Comparison of ENCODE assay signal across 19 mouse cellular contexts in genomic region chr19:24312046-24312445, GRCm38 (mm10). TPM values are rescaled to one million over a fixed set of nuclear protein-coding genes. Genes with fewer than 3 reads are reported as not detected.
A peak's percentile ranks its signal among the peaks of the same experiment; 100 is the strongest.
DNase-seq lines count a peak whose midpoint lies in the region; ATAC-seq and TF ChIP-seq lines count a peak whose summit lies in the region.
"Had no signal": no experiment of that assay in that cellular context is flagged by ENCODE, and none has a peak within 500 bp of the region (broad histone marks: within the 10 kb centered on the region; RNA-seq: fewer than 3 reads in every experiment).

No protein-coding gene starts in this region.

- H3K36me3 ChIP-seq in forebrain, embryonic 12.5 days (replicated peaks) = no peaks in the 10 kb centered on the region
- no peaks in the 10 kb centered on the region for H3K36me3 ChIP-seq in forebrain, embryonic 14.5 days (ENCODE audit: control insufficient read depth, insufficient read depth, low read length)
- H3K36me3 ChIP-seq in heart, embryonic 10.5 days = no peaks in the 10 kb centered on the region; the same call in 1 of the 2 replicates
- H3K36me3 ChIP-seq in heart, embryonic 11.5 days (ENCODE audit: control insufficient read depth, insufficient read depth, low read length) = no peaks in the 10 kb centered on the region
- H3K36me3 ChIP-seq in heart, embryonic 15.5 days = no peaks in the 10 kb centered on the region
- H3K36me3 ChIP-seq in heart, postnatal 0 days (replicated peaks; ENCODE audit: control insufficient read depth, insufficient read depth, low read length) = no peaks in the 10 kb centered on the region
- H3K36me3 ChIP-seq: embryonic facial prominence, embryonic 15.5 days; hindbrain, embryonic 12.5 days had no signal

- H3K9ac ChIP-seq in forebrain, embryonic 12.5 days = no peak overlapping the region
- no peak overlapping the region for H3K9ac ChIP-seq in forebrain, embryonic 14.5 days (ENCODE audit: low read length)
- no peak overlapping the region for H3K9ac ChIP-seq in heart, embryonic 11.5 days (ENCODE audit: low read depth, low read length)
- no peak overlapping the region for H3K9ac ChIP-seq in heart, embryonic 15.5 days
- no peak overlapping the region for H3K9ac ChIP-seq in heart, postnatal 0 days (replicated peaks; ENCODE audit: low read depth, low read length)
- H3K9ac ChIP-seq: embryonic facial prominence, embryonic 15.5 days; forebrain, embryonic 13.5 days; hindbrain, embryonic 12.5 days had no signal

- TF ChIP-seq CTCF in heart, postnatal 0 days (IDR thresholded peaks at IDR 0.05; ENCODE audit: low read depth) = no peak

- H3K9me3 ChIP-seq in forebrain, embryonic 12.5 days = no peaks in the 10 kb centered on the region
- H3K9me3 ChIP-seq in forebrain, embryonic 14.5 days (replicated peaks; ENCODE audit: control insufficient read depth, low read length) = no peaks in the 10 kb centered on the region
- no peaks in the 10 kb centered on the region for H3K9me3 ChIP-seq in heart, embryonic 10.5 days
- no peaks in the 10 kb centered on the region for H3K9me3 ChIP-seq in heart, embryonic 11.5 days (replicated peaks; ENCODE audit: control insufficient read depth, low read length)
- H3K9me3 ChIP-seq in heart, embryonic 15.5 days (replicated peaks) = no peaks in the 10 kb centered on the region
- no peaks in the 10 kb centered on the region for H3K9me3 ChIP-seq in heart, postnatal 0 days (replicated peaks; ENCODE audit: control insufficient read depth, low read length)
- H3K9me3 ChIP-seq: embryonic facial prominence, embryonic 15.5 days; forebrain, embryonic 13.5 days; hindbrain, embryonic 12.5 days had no signal

- TF ChIP-seq EP300 in heart, postnatal 0 days (IDR thresholded peaks at IDR 0.05; ENCODE audit: low read depth) = peak; percentile 47; the same call in 1 of the 2 replicates

- no peak overlapping the region for H3K4me3 ChIP-seq in forebrain, embryonic 12.5 days (replicated peaks)
- no peak overlapping the region for H3K4me3 ChIP-seq in forebrain, embryonic 14.5 days (ENCODE audit: low read depth, low read length)
- no peak overlapping the region for H3K4me3 ChIP-seq in heart, embryonic 10.5 days
- no peak overlapping the region for H3K4me3 ChIP-seq in heart, embryonic 11.5 days (ENCODE audit: low read depth, low read length)
- no peak overlapping the region for H3K4me3 ChIP-seq in heart, embryonic 15.5 days
- no peak overlapping the region for H3K4me3 ChIP-seq in heart, postnatal 0 days (ENCODE audit: low read depth, low read length)
- H3K4me3 ChIP-seq: embryonic facial prominence, embryonic 15.5 days; erythroblast, embryonic 14.5 days; forebrain, embryonic 13.5 days; gastrocnemius, adult 2 months; hindbrain, embryonic 12.5 days had no signal

- no peak for DNase-seq in forebrain, embryonic 14.5 days (ENCODE audit: low spot score)
- peak; percentile 58 for DNase-seq in heart, embryonic 10.5 days (ENCODE audit: low spot score)
- DNase-seq in heart, postnatal 25 days (ENCODE audit: low spot score) = no peak
- peak; percentile 27 for DNase-seq in heart, postnatal 0 days (ENCODE audit: low spot score)
- DNase-seq: adrenal gland, postnatal 10 days; cerebellum, adult 11 months; cerebellum, adult 8-10 months; gastrocnemius, adult 2 months; gastrocnemius, postnatal 25 days; kidney, adult 8-10 months had no signal

- 82% methylated on average over 5 of the region's 5 CpGs for WGBS in forebrain, embryonic 12.5 days
- WGBS in forebrain, embryonic 14.5 days = 68% methylated on average over 5 of the region's 5 CpGs
- WGBS in heart, embryonic 10.5 days = 67% methylated on average over 5 of the region's 5 CpGs
- 61% methylated on average over 5 of the region's 5 CpGs for WGBS in heart, embryonic 11.5 days (ENCODE audit: insufficient replicate concordance)
- 51% methylated on average over 5 of the region's 5 CpGs for WGBS in heart, embryonic 15.5 days
- WGBS in heart, postnatal 0 days = 28% methylated on average over 5 of the region's 5 CpGs

- H3K4me2 ChIP-seq in forebrain, embryonic 12.5 days = no peak overlapping the region
- H3K4me2 ChIP-seq in forebrain, embryonic 14.5 days (ENCODE audit: low read length) = no peak overlapping the region
- no peak overlapping the region for H3K4me2 ChIP-seq in heart, embryonic 11.5 days
- H3K4me2 ChIP-seq in heart, embryonic 15.5 days = no peak overlapping the region
- no peak overlapping the region for H3K4me2 ChIP-seq in heart, postnatal 0 days (ENCODE audit: low read depth, low read length)
- H3K4me2 ChIP-seq: embryonic facial prominence, embryonic 15.5 days; forebrain, embryonic 13.5 days; hindbrain, embryonic 12.5 days had no signal

- intact Hi-C loops in heart, postnatal 25 days (cut with DNase I) = no loop called here

- H3K27me3 ChIP-seq in forebrain, embryonic 12.5 days = 0 out of 2 replicates have a peak, but pooled peaks cover 3% of the 10 kb centered on the region
- no peaks in the 10 kb centered on the region for H3K27me3 ChIP-seq in forebrain, embryonic 14.5 days (replicated peaks; ENCODE audit: control insufficient read depth, insufficient read depth, low read length)
- H3K27me3 ChIP-seq in heart, embryonic 10.5 days (ENCODE audit: insufficient read depth, poor library complexity, severe bottlenecking) = no peaks in the 10 kb centered on the region
- H3K27me3 ChIP-seq in heart, embryonic 11.5 days (ENCODE audit: control insufficient read depth, insufficient read depth, low read length) = no peaks in the 10 kb centered on the region
- no peaks in the 10 kb centered on the region for H3K27me3 ChIP-seq in heart, embryonic 15.5 days
- no peaks in the 10 kb centered on the region for H3K27me3 ChIP-seq in heart, postnatal 0 days (ENCODE audit: control insufficient read depth, insufficient read depth, low read length)
- H3K27me3 ChIP-seq: embryonic facial prominence, embryonic 15.5 days; forebrain, embryonic 13.5 days; hindbrain, embryonic 12.5 days had no signal

- peaks cover 50% of the 10 kb centered on the region for H3K4me1 ChIP-seq in forebrain, embryonic 12.5 days
- peaks cover 26% of the 10 kb centered on the region for H3K4me1 ChIP-seq in forebrain, embryonic 14.5 days (ENCODE audit: control insufficient read depth, insufficient read depth, low read length)
- peaks cover 30% of the 10 kb centered on the region for H3K4me1 ChIP-seq in heart, embryonic 10.5 days
- peaks cover 11% of the 10 kb centered on the region; the same call in 1 of the 2 replicates for H3K4me1 ChIP-seq in heart, embryonic 11.5 days (ENCODE audit: control insufficient read depth, insufficient read depth, low read length)
- peaks cover 39% of the 10 kb centered on the region for H3K4me1 ChIP-seq in heart, embryonic 15.5 days (replicated peaks)
- peaks cover 28% of the 10 kb centered on the region for H3K4me1 ChIP-seq in heart, postnatal 0 days (ENCODE audit: control insufficient read depth, insufficient read depth)

- peak overlapping the region; percentile 69 for H3K27ac ChIP-seq in forebrain, embryonic 12.5 days
- H3K27ac ChIP-seq in forebrain, embryonic 14.5 days (ENCODE audit: low read depth, low read length) = no peak overlapping the region
- no peak overlapping the region for H3K27ac ChIP-seq in heart, embryonic 10.5 days
- H3K27ac ChIP-seq in heart, embryonic 11.5 days (ENCODE audit: low read depth, low read length) = no peak overlapping the region
- H3K27ac ChIP-seq in heart, embryonic 15.5 days = peak overlapping the region; percentile 41; the same call in 1 of the 2 replicates
- peak overlapping the region; percentile 49 for H3K27ac ChIP-seq in heart, postnatal 0 days (ENCODE audit: low read depth)
- H3K27ac ChIP-seq: embryonic facial prominence, embryonic 15.5 days; forebrain, embryonic 13.5 days; gastrocnemius, adult 2 months; hindbrain, embryonic 12.5 days had no signal

- ATAC-seq in forebrain, embryonic 12.5 days (ENCODE audit: low FRiP score) = no peak
- ATAC-seq in forebrain, embryonic 14.5 days = no peak
- no peak for ATAC-seq in heart, embryonic 11.5 days (replicated peaks; ENCODE audit: insufficient number of reproducible peaks, low FRiP score, low TSS enrichment)
- no peak for ATAC-seq in heart, embryonic 15.5 days (replicated peaks; ENCODE audit: insufficient number of reproducible peaks, insufficient read depth, low FRiP score, low read depth)
- no peak for ATAC-seq in heart, postnatal 0 days (ENCODE audit: insufficient read depth, low read depth)
- ATAC-seq: inflammation-experienced regulatory T-cells, adult 6 months; intestine, postnatal 0 days had no signal

RNA-seq across cellular contexts. Expression of gene Fxn, which starts 31.6 kb away (rescaled TPM):
- polyA plus RNA-seq in forebrain, embryonic 12.5 days (2016; fragmentation: Nextera tagmentation; extraction: Ambion mirVana) = 52.2 and 57.2 TPM in 2 replicates
- polyA plus RNA-seq in forebrain, embryonic 14.5 days (2014; fragmentation: Nextera tagmentation; extraction: Ambion mirVana) = 40.5 and 47.9 TPM in 2 replicates
- 71.9 and 73.4 TPM in 2 replicates for polyA plus RNA-seq in heart, embryonic 10.5 days (2016; fragmentation: Nextera tagmentation; extraction: Ambion mirVana)
- polyA plus RNA-seq in heart, embryonic 11.5 days (2014; fragmentation: Nextera tagmentation; extraction: Ambion mirVana) = 60.3 and 67.0 TPM in 2 replicates
- polyA plus RNA-seq in heart, embryonic 15.5 days (2015; fragmentation: Nextera tagmentation; extraction: Ambion mirVana) = 60.4 and 64.6 TPM in 2 replicates
- total RNA-seq in heart, postnatal 25 days (2021) = 10 to 100 TPM; 27.7 to 28.9 TPM
- 36.6 and 57.2 TPM in 2 replicates for total RNA-seq in heart, postnatal 0 days (2014; rRNA removed; ENCODE audit: low replicate concordance)
- 77.0 and 79.7 TPM in 2 replicates for polyA plus RNA-seq in heart, postnatal 0 days (2015; fragmentation: Nextera tagmentation; extraction: Ambion mirVana)

Comparison
In these comparisons a context has a peak if more than half of its experiments do, and no peak if none do; other contexts are left out.
1. H3K27ac ChIP-seq: peak in forebrain, embryonic 12.5 days (single experiment), heart, embryonic 15.5 days (single experiment) and heart, postnatal 0 days (single experiment); none in forebrain, embryonic 14.5 days (single experiment), heart, embryonic 10.5 days (single experiment) and heart, embryonic 11.5 days (single experiment).
2. DNase-seq: peak in heart, embryonic 10.5 days (single experiment) and heart, postnatal 0 days (single experiment); none in forebrain, embryonic 14.5 days (single experiment) and heart, postnatal 25 days (single experiment).